Mouse (Mus musculus) cortical plate, adult 2 months (tissue): ENCODE data around the gene Myt1. TPM values are rescaled to one million over a fixed set of nuclear protein-coding genes. Genes with fewer than 3 reads are reported as not detected.

Experiments used
- H3K27ac ChIP-seq: fragments of 200-500 bp; 2 replicates; pipeline ENCODE4 v1.5.1; 2012; ENCODE audit warnings: low read length, control low read depth, inconsistent platforms; ENCODE audit not compliant: insufficient read depth
- H3K4me1 ChIP-seq: fragments of 200-500 bp; 2 replicates; pipeline ENCODE4 v1.6.1; 2011; ENCODE audit warnings: low read length; ENCODE audit not compliant: control insufficient read depth, insufficient read depth
- H3K4me3 ChIP-seq: fragments of 200-500 bp; 2 replicates; pipeline ENCODE4 v1.5.1; 2011; ENCODE audit warnings: mild to moderate bottlenecking, low read length, control low read depth; ENCODE audit not compliant: insufficient read depth
- CTCF ChIP-seq: fragments of 200-500 bp; IDR thresholded peaks from 2 replicates; pipeline ENCODE4 v1.5.1; 2011; ENCODE audit warnings: mild to moderate bottlenecking, control low read depth, low read length; ENCODE audit not compliant: insufficient read depth; ENCODE audit errors: extremely low read depth
- POLR2A ChIP-seq: fragments of 200-500 bp; IDR thresholded peaks from 2 replicates; pipeline ENCODE4 v1.6.1; 2011; ENCODE audit warnings: mild to moderate bottlenecking, low read length, control low read depth; ENCODE audit not compliant: insufficient read depth; ENCODE audit errors: extremely low read depth
- polyA plus RNA-seq: library from polyadenylated mRNA; depleted of rRNA; stranded (reverse); fragments of >200 nt; gene quantifications from 2 replicates; pipeline ENCODE4 v1.2.3, GENCODE M21; 2012

The Myt1 gene
- polyA plus RNA-seq, 1 experiment: 7.0 TPM

- no peak overlapping the region for H3K27ac ChIP-seq
- H3K4me3 ChIP-seq: no peak overlapping the region
- H3K4me1 ChIP-seq: no peaks in the 10 kb centered on the region
- TF ChIP-seq POLR2A: no peak
- TF ChIP-seq CTCF: no peak
Measured at GRCm38 (mm10) chr2:181730051-181730450, 33.1 kb upstream of the Myt1 start.

- Histone ChIP-seq H3K27ac (no peak overlapping the region), H3K4me3 (no peak overlapping the region), H3K4me1 (no peaks in the 10 kb centered on the region)
- TF ChIP-seq CTCF: no peak
Measured at GRCm38 (mm10) chr2:181752626-181753025, 10.5 kb upstream of the Myt1 start.

- TF ChIP-seq CTCF (no peak), POLR2A (no peak)
- H3K4me1 ChIP-seq: peaks cover 3% of the 10 kb centered on the region
- H3K27ac ChIP-seq: no peak overlapping the region
Measured at GRCm38 (mm10) chr2:181758147-181758725, 4.9 kb upstream of the Myt1 start.

GRCm38 (mm10) chr2:181759041-181759440 is 4.1 kb upstream of the Myt1 start:
- Histone ChIP-seq H3K4me3 (no peak overlapping the region), H3K27ac (no peak overlapping the region), H3K4me1 (peaks cover 3% of the 10 kb centered on the region)
- TF ChIP-seq POLR2A: no peak
- TF ChIP-seq CTCF: no peak

More at GRCm38 (mm10) chr2:181758147-181758725, 4.9 kb upstream of the Myt1 start:
- no peak overlapping the region for H3K4me3 ChIP-seq

- H3K4me1 ChIP-seq: peaks cover 3% of the 10 kb centered on the region
- TF ChIP-seq POLR2A (no peak), CTCF (no peak)
- H3K4me3 ChIP-seq: no peak overlapping the region
- H3K27ac ChIP-seq: no peak overlapping the region
Measured at GRCm38 (mm10) chr2:181763886-181764527, 875 bp downstream of the Myt1 start.

DNA sequence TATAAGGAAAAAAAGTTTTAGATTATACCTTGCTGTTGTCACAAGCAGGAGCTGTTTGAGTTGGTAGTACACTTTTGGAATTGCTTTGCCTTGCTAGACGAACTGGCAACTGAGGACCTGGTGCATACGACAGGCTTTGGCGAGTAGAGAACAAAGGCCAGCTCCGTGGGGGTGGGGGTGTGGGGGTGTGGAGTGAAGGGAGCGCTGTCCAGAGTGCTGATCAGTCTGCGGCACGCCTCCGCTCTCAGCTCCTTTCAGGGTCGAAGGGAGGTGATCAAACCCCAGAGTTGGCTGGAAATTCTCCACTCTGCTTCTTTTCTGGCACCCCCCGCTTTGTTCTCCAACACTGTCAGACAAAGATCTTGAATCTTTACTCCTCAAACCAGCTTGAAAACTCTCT is 1.5 kb downstream of the Myt1 start:
- Histone ChIP-seq H3K27ac (no peak overlapping the region), H3K4me3 (no peak overlapping the region), H3K4me1 (peaks cover 2% of the 10 kb centered on the region)
- TF ChIP-seq POLR2A (no peak), CTCF (no peak)

GRCm38 (mm10) chr2:181765251-181765650 is 2.1 kb downstream of the Myt1 start:
- Histone ChIP-seq H3K4me3 (no peak overlapping the region), H3K27ac (no peak overlapping the region), H3K4me1 (peaks cover 2% of the 10 kb centered on the region)
- no peak for TF ChIP-seq CTCF
- TF ChIP-seq POLR2A: no peak

- TF ChIP-seq POLR2A (peak; percentile 31; the same call in 1 of the 2 replicates), CTCF (no peak)
- Histone ChIP-seq H3K4me1 (peaks cover 2% of the 10 kb centered on the region), H3K27ac (no peak overlapping the region), H3K4me3 (peak overlapping the region; percentile 84)
Measured at GRCm38 (mm10) chr2:181766672-181767557, 3.8 kb downstream of the Myt1 start.

- peaks cover 2% of the 10 kb centered on the region for H3K4me1 ChIP-seq
- peak overlapping the region; percentile 21 for H3K4me3 ChIP-seq
- no peak overlapping the region for H3K27ac ChIP-seq
- TF ChIP-seq CTCF (no peak), POLR2A (no peak)
Measured at GRCm38 (mm10) chr2:181768451-181768850, 5.3 kb downstream of the Myt1 start.
